Mouse (Mus musculus) cerebellum, postnatal 14 days (tissue): ENCODE results near the gene Utrn.

Source experiments
- DNase-seq, 2 experiments: peaks; one replicate each; pipeline ENCODE4 v3.0.0; 2021; ENCODE audit warnings: mixed read lengths in 2 of 2

The Utrn gene

DNA sequence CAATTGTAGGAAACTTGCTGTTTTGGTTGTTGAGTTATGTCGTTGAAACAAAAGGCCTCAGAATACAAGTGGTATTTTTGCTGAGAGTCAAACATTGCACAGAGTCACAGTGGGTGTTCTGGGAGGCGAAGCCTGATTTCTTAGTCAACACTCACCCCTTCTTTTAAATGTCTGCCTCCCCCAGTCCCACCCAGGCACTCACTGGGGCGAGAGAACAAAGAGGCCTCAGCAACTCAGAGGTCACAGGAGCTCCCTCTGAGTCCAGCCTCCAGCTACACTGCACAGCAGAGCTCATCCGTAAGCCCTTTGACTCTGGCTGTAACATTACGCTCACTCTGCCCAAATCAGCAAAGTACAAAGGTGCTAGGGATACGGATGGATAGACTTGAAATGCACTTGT is 77.1 kb downstream of the Utrn start:
- DNase-seq = no peak

DNA sequence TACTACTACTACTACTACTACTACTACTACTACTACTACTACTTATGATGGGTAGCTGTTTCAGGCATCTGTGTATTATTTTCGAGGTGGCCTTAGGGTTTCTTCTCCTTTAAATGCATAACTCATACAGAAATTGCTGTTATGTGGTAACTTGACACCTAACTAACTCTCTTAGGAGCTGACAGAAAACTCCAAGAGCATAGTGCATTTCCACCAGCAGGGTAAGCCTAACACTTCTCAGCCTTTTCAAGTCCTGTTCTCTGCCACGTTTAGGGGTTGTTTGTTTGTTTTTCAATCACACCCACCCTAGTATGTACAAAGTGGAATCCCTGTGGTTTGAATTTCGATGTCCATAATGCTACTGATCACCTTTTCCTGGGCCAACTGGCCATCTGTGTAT is 78.3 kb downstream of the Utrn start:
- DNase-seq = no peak

DNA sequence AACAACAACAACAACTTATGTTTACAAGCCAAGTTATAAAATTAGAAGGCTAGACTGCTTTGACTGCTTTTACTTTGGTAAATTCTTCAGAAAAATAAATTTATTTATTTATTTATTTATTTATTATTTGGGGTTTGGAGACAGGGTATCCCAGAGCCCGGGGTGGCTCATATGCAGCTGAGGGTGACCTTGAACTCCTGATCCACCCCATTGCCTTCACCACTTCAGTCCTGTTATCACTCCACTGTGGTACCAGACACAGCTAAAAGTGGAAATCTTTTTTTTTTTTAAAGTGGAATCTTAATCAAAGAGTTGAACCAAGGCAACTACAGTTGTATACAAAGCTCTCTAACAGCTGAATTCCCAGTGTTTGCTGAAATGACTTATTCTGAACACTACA is 80.6 kb downstream of the Utrn start:
- DNase-seq = no peak

DNA sequence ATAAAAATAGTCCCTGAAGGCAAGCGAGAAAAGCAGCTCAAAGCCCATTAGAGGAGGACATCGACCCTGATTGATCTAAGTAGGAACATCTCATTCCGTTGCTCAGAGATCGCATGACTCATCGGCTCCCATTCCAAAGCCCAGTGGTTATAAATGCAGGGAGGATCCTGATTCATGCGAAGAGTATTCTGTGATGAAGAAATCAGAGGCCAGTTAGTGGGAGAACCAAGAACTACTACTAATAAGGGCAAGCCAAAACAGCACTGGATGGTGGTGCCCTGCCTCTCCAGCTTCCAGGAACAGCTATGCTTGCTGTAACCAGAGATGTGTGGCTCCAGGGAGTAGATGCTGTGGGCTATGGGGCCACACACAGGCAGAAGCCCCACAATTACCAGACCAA is 81.2 kb downstream of the Utrn start:
- DNase-seq = no peak

DNA sequence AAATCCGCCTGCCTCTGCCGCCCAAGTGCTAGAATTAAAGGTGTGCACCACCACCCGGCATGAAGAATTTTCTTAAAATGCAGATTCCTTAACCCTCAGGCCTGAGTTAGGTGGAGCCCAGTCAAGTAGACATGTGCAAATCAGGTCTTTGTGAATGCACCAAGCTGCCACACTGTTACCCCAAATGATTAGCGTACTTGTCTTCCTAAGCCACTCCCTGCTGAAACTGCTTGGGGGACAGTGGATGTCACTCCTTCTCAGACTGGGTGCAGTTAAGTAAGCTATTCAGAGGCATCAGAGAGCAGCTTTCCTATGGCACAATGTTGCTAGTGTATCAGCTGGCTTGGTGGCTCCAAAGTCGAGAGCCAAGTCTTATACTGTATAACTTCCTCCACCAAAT is 83.9 kb downstream of the Utrn start:
- DNase-seq = no peak

DNA sequence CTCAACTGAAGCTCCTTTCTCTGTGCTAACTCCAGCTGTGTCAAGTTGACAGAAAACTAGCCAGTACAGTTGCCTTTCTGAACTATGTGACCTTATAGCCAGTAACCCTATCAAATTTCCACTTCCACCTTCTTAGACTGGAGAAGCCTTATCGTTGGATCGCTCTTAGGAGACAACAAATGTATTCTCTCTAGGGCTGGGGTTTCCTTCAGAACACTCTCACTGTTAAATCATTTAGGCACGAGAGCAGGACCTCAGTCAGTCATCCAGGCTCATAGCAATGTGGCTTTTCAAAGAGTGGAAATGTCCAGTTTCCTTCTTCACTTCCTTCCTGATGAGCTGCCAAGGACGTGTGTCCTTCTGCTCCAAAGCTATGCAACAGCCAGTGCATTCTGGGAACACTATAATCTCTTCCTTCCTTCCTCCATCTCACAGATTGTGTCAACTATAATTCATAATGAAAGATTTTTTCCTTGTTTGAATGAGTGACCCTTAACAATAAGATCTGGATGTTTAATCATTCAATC is 87.7 kb downstream of the Utrn start:
- no peak for DNase-seq

DNA sequence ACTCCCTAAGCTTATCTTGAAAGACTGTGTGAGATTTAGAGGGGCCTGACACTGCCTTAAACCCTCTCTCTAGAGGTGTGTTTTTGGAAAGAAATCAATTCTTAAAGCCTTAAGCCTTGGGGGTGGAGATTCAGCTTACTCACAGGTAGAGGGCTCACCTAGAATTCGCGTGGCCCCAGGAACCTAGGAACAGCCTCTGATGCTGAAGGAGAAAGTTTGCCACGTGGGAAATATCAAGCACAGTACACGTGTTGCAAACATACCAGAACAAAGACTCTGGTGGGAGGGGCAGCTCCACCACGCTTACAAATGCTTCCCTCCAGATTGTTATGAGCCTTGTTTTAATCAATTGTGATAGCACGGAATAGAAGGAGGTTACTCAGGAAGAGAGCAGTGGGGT is 96.0 kb downstream of the Utrn start:
- DNase-seq = no peak

DNA sequence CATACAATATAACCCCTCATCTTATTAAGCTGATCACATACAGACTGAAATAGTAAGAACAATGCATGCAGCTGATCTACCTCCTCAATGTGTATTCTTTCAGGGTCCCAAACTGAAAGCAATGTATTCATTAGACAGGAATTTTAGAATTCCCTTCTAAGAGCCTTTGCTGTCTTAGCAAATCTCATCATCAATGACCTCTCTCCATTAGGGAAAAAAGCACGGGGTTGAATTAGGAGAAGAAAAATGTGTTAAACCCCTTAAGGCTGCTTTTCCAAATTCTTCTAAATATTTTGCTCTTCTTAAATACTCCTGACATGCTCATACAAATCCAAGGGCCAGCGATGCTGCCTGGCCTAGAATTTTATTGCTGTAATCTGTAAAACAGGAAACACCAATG is 97.7 kb downstream of the Utrn start:
- DNase-seq = no peak

DNA sequence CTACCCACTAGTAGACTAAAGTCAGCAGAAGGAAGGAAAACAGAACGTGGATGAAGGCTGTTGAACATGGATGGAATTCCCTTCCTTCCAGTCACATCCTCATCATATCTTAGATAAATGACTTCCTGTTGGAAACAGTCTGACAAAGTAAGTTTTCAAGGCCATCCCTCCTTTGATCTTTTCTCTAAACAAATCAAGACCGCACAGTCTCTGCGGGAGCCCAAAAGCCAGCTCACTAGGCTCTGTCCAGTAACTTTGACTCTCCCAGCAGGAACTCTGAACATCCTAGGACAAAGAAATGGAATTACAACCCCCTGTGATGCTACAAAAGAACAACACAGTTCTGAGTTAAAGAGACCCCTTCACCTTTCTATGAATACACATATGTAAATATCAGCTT is 106.5 kb downstream of the Utrn start:
- no peak for DNase-seq

DNA sequence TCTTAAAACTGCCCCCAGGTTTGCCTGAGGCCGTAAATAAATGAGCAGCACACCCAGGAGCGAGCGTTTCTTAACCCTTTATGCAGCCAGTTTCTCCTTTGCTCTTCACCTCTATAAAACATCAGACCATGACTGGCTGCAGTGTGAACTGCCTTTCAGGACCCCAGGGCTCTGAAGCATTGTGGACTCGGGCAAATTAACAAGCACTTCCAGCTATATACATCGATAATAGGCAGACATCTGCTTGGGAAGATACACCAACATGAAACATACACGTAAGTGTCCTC is 110.5 kb downstream of the Utrn start:
- DNase-seq = no peak

DNA sequence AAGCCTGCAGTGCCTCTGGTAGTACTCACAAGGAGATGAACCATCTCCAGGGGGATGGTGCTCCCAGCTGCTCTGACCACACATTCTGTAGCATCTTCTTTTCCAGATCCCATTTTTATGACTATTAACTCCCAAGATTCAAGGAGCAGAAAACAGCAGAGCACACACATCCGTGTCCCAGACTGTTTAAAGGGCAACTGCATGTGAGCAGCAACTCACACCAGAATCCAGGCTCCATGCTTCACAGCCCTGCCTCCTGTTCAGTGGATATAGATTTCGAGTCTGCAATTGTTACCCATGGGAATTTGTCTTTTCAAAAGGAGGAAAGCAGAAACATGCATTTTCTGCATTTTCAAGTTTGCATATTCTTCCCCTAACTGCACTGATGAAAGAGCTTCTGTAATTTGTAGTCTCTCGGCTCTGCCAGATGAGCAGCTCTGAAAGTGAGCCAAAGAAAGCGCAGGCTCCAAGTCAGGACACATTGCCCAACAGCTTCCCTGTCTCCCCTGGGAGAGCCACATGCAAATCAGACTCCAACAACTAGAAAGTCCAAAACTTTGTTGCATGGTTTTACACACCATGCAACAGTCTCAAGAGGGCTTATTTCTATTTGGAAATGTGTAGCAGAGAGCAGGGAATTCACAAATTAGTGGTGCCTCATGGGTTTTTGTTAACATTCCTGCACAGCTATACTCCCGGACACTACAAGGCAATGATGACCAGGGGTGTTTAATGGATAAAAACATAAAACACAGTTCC is 111.0 kb downstream of the Utrn start:
- DNase-seq = peak; percentile 21 to 32

DNA sequence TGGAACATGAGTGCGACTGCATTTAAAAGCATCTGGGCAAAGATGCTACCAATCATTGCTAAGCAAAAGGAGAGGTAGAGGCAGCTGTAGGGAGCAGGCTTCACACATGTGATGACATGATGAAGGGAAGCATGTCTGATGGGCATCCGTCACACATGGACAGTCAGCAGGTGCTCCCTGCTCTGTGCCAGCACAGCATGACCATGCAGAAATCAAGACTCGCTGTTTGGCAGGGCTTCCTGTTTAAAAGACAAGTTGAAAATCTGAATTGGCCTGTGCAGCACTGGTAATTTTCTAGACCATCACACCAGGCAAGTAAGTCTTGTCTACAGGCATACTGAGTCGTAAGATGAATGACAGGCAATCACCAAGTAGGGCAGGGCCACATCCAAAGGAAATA is 112.5 kb downstream of the Utrn start:
- DNase-seq = peak; percentile 70 to 78

DNA sequence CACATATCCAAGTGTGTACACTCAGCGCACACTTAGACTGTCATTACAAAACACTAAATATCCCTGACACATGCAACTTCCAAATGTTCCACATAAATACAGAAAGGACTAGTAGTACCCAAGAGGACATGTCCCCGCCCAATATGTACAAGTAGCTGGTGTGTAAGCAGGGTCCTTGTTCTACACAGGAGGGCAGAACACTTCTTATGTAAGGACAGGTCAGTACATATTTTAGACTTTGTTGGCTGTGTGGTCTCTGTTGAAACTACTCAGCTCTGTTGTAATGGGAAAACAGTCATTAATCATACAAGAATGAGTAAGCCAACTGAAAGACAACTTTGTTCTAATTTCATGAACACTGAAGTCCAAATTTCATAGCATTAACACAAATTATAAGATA is 114.3 kb downstream of the Utrn start:
- DNase-seq = no peak

DNA sequence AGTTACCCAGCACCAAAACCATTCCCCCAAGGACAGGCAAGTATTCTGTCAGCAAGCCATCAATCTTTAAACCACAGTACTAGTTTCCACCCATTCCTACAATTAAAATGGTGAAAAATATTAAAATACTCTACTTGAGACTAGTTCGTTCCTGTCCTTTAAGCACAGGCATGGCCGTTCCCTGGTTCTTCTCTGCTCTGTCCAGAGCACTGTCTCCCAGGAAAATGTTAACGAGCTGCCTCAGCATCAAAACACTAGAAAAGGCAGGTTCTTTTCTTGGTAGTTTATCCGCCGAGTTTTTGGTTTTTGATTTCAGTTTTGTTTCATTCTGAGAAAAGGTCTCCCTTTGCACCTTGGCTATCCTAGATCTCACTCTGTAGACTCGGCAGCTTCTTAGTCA is 115.0 kb downstream of the Utrn start:
- DNase-seq = no peak

DNA sequence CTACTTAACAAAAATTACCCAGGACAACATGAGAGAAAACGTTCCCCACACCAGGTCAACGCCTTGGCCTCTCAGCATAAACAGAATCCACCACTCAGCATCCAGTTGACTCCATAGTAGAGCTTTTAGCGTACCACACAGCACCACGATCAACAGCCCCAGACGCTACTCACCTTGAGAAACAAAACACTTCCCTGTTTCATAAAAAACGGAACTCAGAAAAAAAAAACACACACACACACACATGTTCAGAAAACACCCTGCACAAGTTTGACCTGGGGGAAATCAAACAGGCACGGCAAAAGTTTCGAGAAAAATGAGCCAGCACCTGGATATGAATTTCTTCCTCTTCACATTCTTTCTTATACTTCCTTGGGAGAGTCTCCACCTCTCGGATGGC is 125.4 kb downstream of the Utrn start:
- DNase-seq = no peak

DNA sequence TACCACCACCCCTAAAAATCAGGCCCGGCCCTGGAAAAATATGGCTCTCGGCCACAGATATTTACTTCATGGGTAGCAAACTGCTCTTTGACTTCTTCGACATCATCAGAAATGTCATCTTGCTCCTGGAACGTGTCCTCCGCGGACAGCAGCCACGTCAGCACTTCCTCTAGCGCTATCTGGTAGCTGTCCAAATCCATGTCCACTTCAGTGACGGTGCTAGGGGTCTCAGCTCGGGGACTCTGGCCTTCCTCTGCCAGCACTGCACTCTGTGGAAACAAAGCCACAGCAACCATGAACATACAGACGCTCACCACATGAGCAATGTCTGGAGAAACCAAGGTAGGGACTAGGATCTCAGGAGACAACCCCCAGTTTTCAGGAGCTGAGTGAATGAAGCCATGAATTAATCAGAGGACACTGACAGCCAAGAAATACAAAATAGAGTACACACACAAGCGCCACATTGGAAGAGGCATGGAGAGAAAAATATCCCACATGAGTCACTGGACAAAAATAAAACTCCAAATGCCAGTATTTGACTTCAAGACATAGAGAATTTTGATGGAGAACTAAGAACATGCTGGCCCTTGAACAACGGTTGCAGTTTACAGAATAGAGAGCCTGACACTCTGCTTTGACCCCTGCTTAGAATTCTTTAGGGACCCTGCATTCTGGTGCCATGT is 129.7 kb downstream of the Utrn start:
- DNase-seq = no peak

DNA sequence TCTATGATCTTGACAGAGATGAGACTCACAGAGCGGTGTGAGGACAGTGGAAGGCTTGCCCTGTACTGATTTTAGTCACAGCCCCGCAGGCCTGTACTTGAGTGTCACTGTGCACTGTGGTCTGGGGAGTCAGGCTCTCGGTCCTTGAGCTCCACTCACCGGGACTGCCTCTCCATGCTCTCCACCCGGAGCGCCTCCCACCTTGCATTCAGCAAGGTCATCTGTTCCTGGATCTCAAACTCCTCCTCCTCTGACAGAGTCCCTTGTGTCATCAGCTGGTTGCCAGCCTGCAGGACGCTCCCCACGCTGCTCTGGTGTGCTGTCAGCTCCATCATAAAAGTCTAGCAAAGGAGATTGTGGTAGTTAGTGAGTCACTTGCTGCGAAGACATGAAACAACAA is 131.2 kb downstream of the Utrn start:
- DNase-seq = no peak

DNA sequence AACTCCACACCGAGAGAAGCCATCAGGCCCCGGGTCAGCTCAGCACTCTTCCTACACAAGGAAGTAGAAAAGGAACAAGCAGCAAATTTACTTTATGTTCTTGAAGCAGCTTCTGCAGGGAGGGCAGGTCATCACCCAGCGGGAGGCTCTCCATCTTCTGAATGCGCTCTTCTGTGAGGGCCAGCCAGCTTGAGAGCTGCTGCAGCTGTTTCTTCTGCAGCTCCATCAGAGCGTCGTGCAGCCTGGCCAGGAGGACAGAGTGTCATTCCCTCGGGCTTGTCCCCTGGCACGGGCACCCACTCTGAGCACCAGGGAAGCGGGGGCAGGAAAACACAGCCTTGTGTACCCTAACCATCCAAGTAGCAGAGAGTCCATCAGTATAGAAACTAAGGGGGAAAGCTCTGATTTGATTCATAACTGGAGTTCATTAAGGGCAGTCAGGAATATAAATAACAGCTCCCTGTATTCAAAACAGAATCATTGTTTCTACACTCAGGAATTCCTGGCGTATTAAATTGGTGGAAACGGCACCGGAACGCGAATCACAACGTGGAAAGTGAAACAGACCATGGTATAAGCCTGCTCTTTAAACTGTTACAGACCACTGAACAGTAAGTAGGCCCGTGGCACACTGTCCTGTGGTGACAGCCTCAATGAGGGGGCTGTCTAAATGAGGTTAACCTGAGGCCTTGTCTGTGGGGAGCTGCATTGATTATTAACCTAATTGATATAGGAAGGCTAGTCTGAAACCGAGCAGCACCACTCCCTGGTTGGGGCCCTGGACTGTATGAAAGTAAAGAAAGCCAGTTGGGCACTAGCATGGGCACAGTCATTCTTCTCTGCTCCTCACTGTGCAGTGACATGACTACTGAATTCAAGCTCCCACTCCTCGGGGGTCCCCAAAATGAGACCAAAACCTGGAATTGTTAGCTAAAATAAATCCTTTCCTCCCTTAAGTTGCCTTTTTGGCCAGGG is 132.0 kb downstream of the Utrn start:
- DNase-seq = no peak

DNA sequence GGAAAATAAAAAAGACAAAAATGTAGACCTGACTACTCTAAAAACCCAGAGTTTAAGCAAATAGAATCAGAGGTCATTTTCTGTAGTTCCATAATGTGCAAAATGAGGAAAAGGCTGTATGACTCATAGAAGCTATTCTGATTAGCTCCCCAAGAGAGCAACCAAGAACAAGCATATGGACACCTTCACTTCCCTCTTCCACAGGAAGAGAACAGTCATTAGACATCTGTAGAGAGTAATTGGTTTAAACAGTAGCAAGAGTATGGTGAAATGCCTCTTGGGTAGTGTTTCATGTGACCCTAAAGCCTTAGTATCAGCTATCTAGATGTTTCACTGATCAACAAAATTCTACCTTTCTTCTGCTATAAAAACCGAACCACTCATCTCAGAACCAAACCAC is 133.5 kb downstream of the Utrn start:
- no peak for DNase-seq

DNA sequence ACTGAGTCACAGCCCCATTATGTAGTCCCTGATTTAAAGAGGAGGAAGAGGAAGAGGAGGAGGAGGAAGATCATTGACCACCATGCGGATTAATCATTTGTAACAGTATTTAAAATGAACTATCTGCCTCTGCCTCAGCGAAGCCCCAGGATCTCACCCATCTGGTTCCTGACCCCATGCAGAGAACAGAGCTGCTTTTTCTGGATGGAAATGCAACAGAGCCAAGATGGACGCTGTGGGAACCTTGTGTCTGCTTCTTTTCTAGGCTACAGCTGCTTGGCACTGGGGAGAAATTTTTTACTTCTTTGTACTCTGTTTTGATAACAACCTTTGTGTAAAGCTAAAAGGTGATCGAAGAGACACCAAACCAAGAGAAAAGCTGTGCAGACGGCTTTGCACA is 137.7 kb downstream of the Utrn start:
- peak in 1 of 2 experiments; percentile 46 for DNase-seq

DNA sequence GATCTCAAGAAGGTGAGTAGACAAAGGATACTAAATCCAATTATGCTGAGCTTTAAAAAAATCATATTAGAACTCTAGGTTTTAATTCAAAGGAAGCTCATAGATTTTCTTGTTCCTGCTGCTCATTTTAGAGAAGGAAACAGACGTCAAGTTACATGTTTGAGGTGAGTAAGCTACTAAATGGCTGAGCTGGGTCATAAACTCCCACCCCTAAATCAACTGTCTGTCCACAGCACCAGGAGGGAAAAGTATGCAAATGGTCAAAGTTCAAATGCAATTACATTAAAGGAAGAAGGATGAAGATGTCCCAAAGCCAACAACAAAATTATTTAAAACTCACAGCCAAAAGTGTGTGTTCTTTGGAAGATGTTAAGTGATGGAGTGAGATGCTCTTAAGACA is 139.5 kb downstream of the Utrn start:
- no peak for DNase-seq

DNA sequence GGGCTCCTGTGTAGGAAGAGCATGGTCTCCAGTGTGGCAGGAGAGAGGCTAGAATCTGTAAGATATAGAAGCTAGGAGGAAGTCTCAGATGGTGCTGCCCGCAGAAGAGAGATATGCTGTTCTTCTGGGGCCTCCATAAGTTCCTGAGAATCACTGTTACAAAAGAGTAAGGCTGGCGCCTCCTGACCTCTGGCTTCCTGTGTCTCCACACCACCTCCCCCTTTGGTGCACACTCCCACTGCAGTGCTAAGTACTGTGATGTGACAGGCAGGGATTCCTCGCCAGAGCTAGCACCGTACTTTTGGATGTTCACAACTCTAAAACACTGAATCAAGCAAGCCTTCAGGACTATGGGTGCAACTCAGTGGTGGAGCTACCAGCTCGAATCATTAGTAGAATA is 140.1 kb downstream of the Utrn start:
- no peak for DNase-seq

DNA sequence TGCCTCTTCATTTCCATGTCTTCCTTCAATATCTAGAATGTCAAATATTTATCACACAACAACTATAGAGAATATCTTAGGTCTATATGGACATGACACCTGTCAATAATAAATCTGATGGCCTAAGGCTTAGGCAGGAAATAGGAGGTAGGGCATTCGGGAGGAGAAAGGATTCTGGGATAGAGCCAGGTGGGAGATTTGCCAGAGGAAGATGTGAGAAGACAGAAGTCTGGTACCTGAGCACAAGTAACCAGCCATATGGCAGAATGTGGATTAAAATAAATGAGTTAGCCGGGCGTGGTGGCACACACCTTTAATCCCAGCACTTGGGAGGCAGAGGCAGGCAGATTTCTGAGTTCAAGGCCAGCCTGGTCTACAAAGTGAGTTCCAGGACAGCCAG is 141.3 kb downstream of the Utrn start:
- DNase-seq = peak in 1 of 2 experiments; percentile 77
